Mouse (Mus musculus): ENCODE data around the gene Rbm12.
"Not testable (repeated sequence)": the region's sequence is repeated elsewhere in the genome, so short reads cannot be mapped to it uniquely, and the experiment has no call there.

Rbm12 gene

GRCm38 (mm10) chr2:156111358-156112079 is at the start of gene Rbm12, which contains the start of gene Cpne1:
Rbm12 (minus strand) TSS chr2:156111978.
Cpne1 (minus strand) TSS chr2:156111965.
- peak; percentile 95 for DNase-seq (ENCODE audit: low spot score)

- DNase-seq (ENCODE audit: low spot score) = no peak
Observed at GRCm38 (mm10) chr2:156151538-156151937, 39.8 kb upstream of the Rbm12 start.

- no peak for DNase-seq (ENCODE audit: low spot score)
Observed at GRCm38 (mm10) chr2:156147316-156147915, 35.6 kb upstream of the Rbm12 start.

- no peak for DNase-seq (ENCODE audit: low spot score)
Observed at GRCm38 (mm10) chr2:156146272-156146989, 34.7 kb upstream of the Rbm12 start.

- DNase-seq (ENCODE audit: low spot score) = no peak
Observed at GRCm38 (mm10) chr2:156145486-156146130, 33.8 kb upstream of the Rbm12 start.

GRCm38 (mm10) chr2:156143953-156144724 is 32.4 kb upstream of the Rbm12 start, which contains the start of the genes Romo1 and Nfs1:
Romo1 (plus strand) TSS chr2:156144039.
Nfs1 (minus strand) TSS chr2:156144186.
- DNase-seq (ENCODE audit: low spot score) = peak; percentile 90

GRCm38 (mm10) chr2:156143367-156143766 is 31.6 kb upstream of the Rbm12 start:
- DNase-seq (ENCODE audit: low spot score) = no peak

GRCm38 (mm10) chr2:156142820-156143219 is 31.0 kb upstream of the Rbm12 start:
- no peak for DNase-seq (ENCODE audit: low spot score)

GRCm38 (mm10) chr2:156135695-156136094 is 23.9 kb upstream of the Rbm12 start:
- no peak for DNase-seq (ENCODE audit: low spot score)

- no peak for DNase-seq (ENCODE audit: low spot score)
Observed at GRCm38 (mm10) chr2:156134161-156134560, 22.4 kb upstream of the Rbm12 start.

- DNase-seq (ENCODE audit: low spot score) = no peak
Observed at GRCm38 (mm10) chr2:156126992-156127391, 15.2 kb upstream of the Rbm12 start, which contains the start of gene Gm28036. Gm28036 (minus strand) TSS chr2:156127092.

- DNase-seq (ENCODE audit: low spot score) = no peak
Observed at GRCm38 (mm10) chr2:156123731-156124130, 12.0 kb upstream of the Rbm12 start.

- no peak for DNase-seq (ENCODE audit: low spot score)
Observed at GRCm38 (mm10) chr2:156119566-156119965, 7.8 kb upstream of the Rbm12 start.

GRCm38 (mm10) chr2:156112080-156112423 is 274 bp upstream of the Rbm12 start:
- not testable (repeated sequence) for DNase-seq (ENCODE audit: low spot score)

GRCm38 (mm10) chr2:156110627-156111357 is 986 bp downstream of the Rbm12 start:
- no peak for DNase-seq (ENCODE audit: low spot score)

GRCm38 (mm10) chr2:156091926-156092325 is 19.9 kb downstream of the Rbm12 start:
- DNase-seq (ENCODE audit: low spot score) = no peak

- DNase-seq (ENCODE audit: low spot score) = no peak
Observed at GRCm38 (mm10) chr2:156089799-156090198, 22.0 kb downstream of the Rbm12 start.

GRCm38 (mm10) chr2:156087391-156088110 is 24.2 kb downstream of the Rbm12 start:
- DNase-seq (ENCODE audit: low spot score) = no peak

GRCm38 (mm10) chr2:156084541-156084940 is 27.2 kb downstream of the Rbm12 start:
- no peak for DNase-seq (ENCODE audit: low spot score)

GRCm38 (mm10) chr2:156080391-156080790 is 31.4 kb downstream of the Rbm12 start:
- no peak for DNase-seq (ENCODE audit: low spot score)
